Mouse (Mus musculus): ENCODE data around the gene Mybpc3. TPM values are rescaled to one million over a fixed set of nuclear protein-coding genes. Genes with fewer than 3 reads are reported as not detected.

Mybpc3 gene
- polyA plus RNA-seq, 1 experiment from 2014 or later = 0.47 TPM

- TF ChIP-seq CTCF (IDR thresholded peaks at IDR 0.05; ENCODE audit: low read depth) = no peak
- ATAC-seq (ENCODE audit: insufficient read depth) (no peak), DNase-seq (no peak)
- Histone ChIP-seq H3K4me2 (peak overlapping the region; percentile 70), H3K27me3 (ENCODE audit: insufficient read depth, low read length) (no peaks in the 10 kb centered on the region), H3K36me3 (ENCODE audit: insufficient read depth) (no peaks in the 10 kb centered on the region), H3K9ac (peak overlapping the region; percentile 65; the same call in 1 of the 2 replicates), H3K27ac (ENCODE audit: low read depth) (no peak overlapping the region), H3K9me3 (ENCODE audit: low read depth, low read length) (no peaks in the 10 kb centered on the region), H3K4me3 (ENCODE audit: low read depth, low read length) (peak overlapping the region; percentile 85), H3K4me1 (ENCODE audit: insufficient read depth) (peaks cover 5% of the 10 kb centered on the region; the same call in 1 of the 2 replicates)
- WGBS = 12% methylated on average over 8 of the region's 8 CpGs
Observed at GRCm38 (mm10) chr2:91182016-91182404, 64.1 kb downstream of the Mybpc3 start.

- Histone ChIP-seq H3K4me3 (ENCODE audit: low read depth, low read length) (peak overlapping the region; percentile 85), H3K4me1 (ENCODE audit: insufficient read depth) (peaks cover 5% of the 10 kb centered on the region; the same call in 1 of the 2 replicates), H3K27me3 (ENCODE audit: insufficient read depth, low read length) (no peaks in the 10 kb centered on the region), H3K9ac (peak overlapping the region; percentile 65), H3K36me3 (ENCODE audit: insufficient read depth) (no peaks in the 10 kb centered on the region), H3K4me2 (peak overlapping the region; percentile 70), H3K27ac (ENCODE audit: low read depth) (peak overlapping the region; percentile 79), H3K9me3 (ENCODE audit: low read depth, low read length) (no peaks in the 10 kb centered on the region)
- peak; percentile 94 for ATAC-seq (ENCODE audit: insufficient read depth)
- no peak for TF ChIP-seq CTCF (IDR thresholded peaks at IDR 0.05; ENCODE audit: low read depth)
- WGBS = under 1% methylated on average over 75 of the region's 81 CpGs
- peak; percentile 84 for DNase-seq
Observed at GRCm38 (mm10) chr2:91182405-91183147, 64.6 kb downstream of the Mybpc3 start.

- Histone ChIP-seq H3K9me3 (ENCODE audit: low read depth, low read length) (no peaks in the 10 kb centered on the region), H3K36me3 (ENCODE audit: insufficient read depth) (no peaks in the 10 kb centered on the region), H3K27me3 (ENCODE audit: insufficient read depth, low read length) (no peaks in the 10 kb centered on the region), H3K27ac (ENCODE audit: low read depth) (peak overlapping the region; percentile 79), H3K4me3 (ENCODE audit: low read depth, low read length) (peak overlapping the region; percentile 85), H3K9ac (peak overlapping the region; percentile 65), H3K4me2 (peak overlapping the region; percentile 70), H3K4me1 (ENCODE audit: insufficient read depth) (peaks cover 5% of the 10 kb centered on the region; the same call in 1 of the 2 replicates)
- TF ChIP-seq CTCF (IDR thresholded peaks at IDR 0.05; ENCODE audit: low read depth) = no peak
- ATAC-seq (ENCODE audit: insufficient read depth) (peak; percentile 95), DNase-seq (peak; percentile 96)
- WGBS = 0% methylated on average over 9 of the region's 9 CpGs
Observed at GRCm38 (mm10) chr2:91183148-91183513, 65.2 kb downstream of the Mybpc3 start.

GRCm38 (mm10) chr2:91183711-91184405, 65.9 kb downstream of the Mybpc3 start, which contains the start of gene Madd:
Madd (minus strand) TSS chr2:91183837.
- Histone ChIP-seq H3K27me3 (ENCODE audit: insufficient read depth, low read length) (no peaks in the 10 kb centered on the region), H3K4me3 (ENCODE audit: low read depth, low read length) (peak within 1 kb of the TSS; percentile 85), H3K36me3 (ENCODE audit: insufficient read depth) (no peaks in the 10 kb centered on the region), H3K4me1 (ENCODE audit: insufficient read depth) (peaks cover 5% of the 10 kb centered on the region; the same call in 1 of the 2 replicates), H3K4me2 (peak within 1 kb of the TSS; percentile 70), H3K9ac (peak within 1 kb of the TSS; percentile 65), H3K9me3 (ENCODE audit: low read depth, low read length) (no peaks in the 10 kb centered on the region), H3K27ac (ENCODE audit: low read depth) (peak within 1 kb of the TSS; percentile 79)
- ATAC-seq (ENCODE audit: insufficient read depth) (no peak), DNase-seq (peak; percentile 17)
- TF ChIP-seq CTCF (IDR thresholded peaks at IDR 0.05; ENCODE audit: low read depth) = no peak
- 57% methylated on average over 15 of the region's 15 CpGs for WGBS

Other genes starting within 250 kb of the Mybpc3 start
- gene C1qtnf4, start 232.3 kb upstream of the Mybpc3 start, polyA plus RNA-seq (2014; fragmentation: Nextera tagmentation; extraction: Ambion mirVana) = 3.1 and 3.6 TPM in 2 replicates
- 28.7 and 32.5 TPM in 2 replicates for gene Kbtbd4, start 213.4 kb upstream of the Mybpc3 start, polyA plus RNA-seq (2014; fragmentation: Nextera tagmentation; extraction: Ambion mirVana)
- 186 and 198 TPM in 2 replicates for gene Ndufs3, start 213.3 kb upstream of the Mybpc3 start, polyA plus RNA-seq (2014; fragmentation: Nextera tagmentation; extraction: Ambion mirVana)
- 65.0 and 68.0 TPM in 2 replicates for gene Celf1, start 177.8 kb upstream of the Mybpc3 start, polyA plus RNA-seq (2014; fragmentation: Nextera tagmentation; extraction: Ambion mirVana)
- gene Rapsn, start 82.5 kb upstream of the Mybpc3 start, polyA plus RNA-seq (2014; fragmentation: Nextera tagmentation; extraction: Ambion mirVana) = 1.5 and 1.6 TPM in 2 replicates
- 300 and 322 TPM in 2 replicates for gene Psmc3, start 64.1 kb upstream of the Mybpc3 start, polyA plus RNA-seq (2014; fragmentation: Nextera tagmentation; extraction: Ambion mirVana)
- gene Slc39a13, start 47.7 kb upstream of the Mybpc3 start, polyA plus RNA-seq (2014; fragmentation: Nextera tagmentation; extraction: Ambion mirVana) = 29.0 and 33.3 TPM in 2 replicates
- gene Spi1, start 35.8 kb upstream of the Mybpc3 start, polyA plus RNA-seq (2014; fragmentation: Nextera tagmentation; extraction: Ambion mirVana) = 6.2 TPM in 2 replicates
- 7.6 and 8.6 TPM in 2 replicates for gene Madd, start 65.7 kb downstream of the Mybpc3 start, polyA plus RNA-seq (2014; fragmentation: Nextera tagmentation; extraction: Ambion mirVana)
- gene Nr1h3, start 84.7 kb downstream of the Mybpc3 start, polyA plus RNA-seq (2014; fragmentation: Nextera tagmentation; extraction: Ambion mirVana) = 14.2 and 15.7 TPM in 2 replicates
- 33.8 and 34.3 TPM in 2 replicates for gene Acp2, start 84.7 kb downstream of the Mybpc3 start, polyA plus RNA-seq (2014; fragmentation: Nextera tagmentation; extraction: Ambion mirVana)
- 14.6 and 17.3 TPM in 2 replicates for gene Ddb2, start 118.8 kb downstream of the Mybpc3 start, polyA plus RNA-seq (2014; fragmentation: Nextera tagmentation; extraction: Ambion mirVana)
- 41.2 and 46.9 TPM in 2 replicates for gene Pacsin3, start 137.8 kb downstream of the Mybpc3 start, polyA plus RNA-seq (2014; fragmentation: Nextera tagmentation; extraction: Ambion mirVana)
- gene Arfgap2, start 146.8 kb downstream of the Mybpc3 start, polyA plus RNA-seq (2014; fragmentation: Nextera tagmentation; extraction: Ambion mirVana) = 81.1 and 81.2 TPM in 2 replicates